9 mouse cellular contexts compared by ENCODE assay signal in genomic region chr5:120502147-120502621, GRCm38 (mm10). TPM values are rescaled to one million over a fixed set of nuclear protein-coding genes. Genes with fewer than 3 reads are reported as not detected.
A peak's percentile ranks its signal among the peaks of the same experiment; 100 is the strongest.
DNase-seq lines count a peak whose midpoint lies in the region; ATAC-seq lines count a peak whose summit lies in the region.
"Had no signal": no experiment of that assay in that cellular context is flagged by ENCODE, and none has a peak within 500 bp of the region (broad histone marks: within the 10 kb centered on the region; RNA-seq: fewer than 3 reads in every experiment).

No protein-coding gene starts in this region.

- peak overlapping the region; percentile 77 for H3K9ac ChIP-seq in intestine, embryonic 15.5 days

- peaks cover 24% of the 10 kb centered on the region for H3K4me1 ChIP-seq in embryonic facial prominence, embryonic 10.5 days
- H3K4me1 ChIP-seq in intestine, embryonic 15.5 days (replicated peaks): peaks cover 25% of the 10 kb centered on the region
- peaks cover 29% of the 10 kb centered on the region for H3K4me1 ChIP-seq in midbrain, embryonic 10.5 days

- peak overlapping the region; percentile 83 for H3K4me2 ChIP-seq in intestine, embryonic 15.5 days (replicated peaks)

- WGBS in embryonic facial prominence, embryonic 10.5 days: 73% methylated on average over 9 of the region's 9 CpGs
- 63% methylated on average over 9 of the region's 9 CpGs for WGBS in intestine, embryonic 15.5 days
- WGBS in midbrain, embryonic 10.5 days: 74% methylated on average over 9 of the region's 9 CpGs

- no peaks in the 10 kb centered on the region for H3K27me3 ChIP-seq in embryonic facial prominence, embryonic 10.5 days (replicated peaks; ENCODE audit: low read depth, poor library complexity, severe bottlenecking)
- no peaks in the 10 kb centered on the region for H3K27me3 ChIP-seq in intestine, embryonic 15.5 days (replicated peaks)
- H3K27me3 ChIP-seq in midbrain, embryonic 10.5 days (ENCODE audit: low read depth, poor library complexity, severe bottlenecking): no peaks in the 10 kb centered on the region

- ATAC-seq in intestine, embryonic 15.5 days: no peak
- no peak for ATAC-seq in CD4-positive, CD25-positive, alpha-beta regulatory T cell, adult 4 months

- DNase-seq in left cerebral cortex, adult 18-20 months (ENCODE audit: low spot score in 2 of 2): peak; percentile 31 to 40
- no peak for DNase-seq in left cerebral cortex, adult 11 months (ENCODE audit: low spot score)
- DNase-seq in embryonic facial prominence, embryonic 10.5 days (ENCODE audit: low spot score): no peak
- no peak for DNase-seq in midbrain, embryonic 10.5 days (ENCODE audit: low spot score)
- DNase-seq in adrenal gland, postnatal 10 days: no peak
- DNase-seq in kidney, adult 8-10 months: no peak

- peaks cover 22% of the 10 kb centered on the region for H3K36me3 ChIP-seq in embryonic facial prominence, embryonic 10.5 days (replicated peaks)
- H3K36me3 ChIP-seq in intestine, embryonic 15.5 days: peaks cover 4% of the 10 kb centered on the region; the same call in 1 of the 2 replicates
- peaks cover 14% of the 10 kb centered on the region for H3K36me3 ChIP-seq in midbrain, embryonic 10.5 days

- peak overlapping the region; percentile 97 for H3K4me3 ChIP-seq in embryonic facial prominence, embryonic 10.5 days
- H3K4me3 ChIP-seq in intestine, embryonic 15.5 days (replicated peaks): peak overlapping the region; percentile 88
- peak overlapping the region; percentile 80 for H3K4me3 ChIP-seq in midbrain, embryonic 10.5 days

- H3K9me3 ChIP-seq in embryonic facial prominence, embryonic 10.5 days: no peaks in the 10 kb centered on the region
- no peaks in the 10 kb centered on the region for H3K9me3 ChIP-seq in intestine, embryonic 15.5 days
- H3K9me3 ChIP-seq in midbrain, embryonic 10.5 days (replicated peaks): no peaks in the 10 kb centered on the region

- no peak overlapping the region for H3K27ac ChIP-seq in embryonic facial prominence, embryonic 10.5 days (replicated peaks)
- no peak overlapping the region for H3K27ac ChIP-seq in intestine, embryonic 15.5 days
- no peak overlapping the region for H3K27ac ChIP-seq in midbrain, embryonic 10.5 days (replicated peaks)

RNA-seq across cellular contexts. Expression of gene Plbd2, which starts 1.2 kb away (rescaled TPM):
- total RNA-seq in left cerebral cortex, adult 18-20 months (2021): 10 to 100 TPM; 54.5 to 57.2 TPM
- 35.5 and 37.8 TPM in 2 replicates for polyA plus RNA-seq in embryonic facial prominence, embryonic 10.5 days (2016; fragmentation: Nextera tagmentation; extraction: Ambion mirVana)
- polyA plus RNA-seq in intestine, embryonic 15.5 days (2015; fragmentation: Nextera tagmentation; extraction: Ambion mirVana): 49.8 and 50.2 TPM in 2 replicates
- 35.6 and 37.0 TPM in 2 replicates for polyA plus RNA-seq in midbrain, embryonic 10.5 days (2016; fragmentation: Nextera tagmentation; extraction: Ambion mirVana)
- 1 to 10 TPM; 4.5 to 5.1 TPM for polyA plus RNA-seq in CD4-positive, CD25-positive, alpha-beta regulatory T cell, adult 4 months (2017; shearing (Covaris generic))
- 10 to 100 TPM; 61.8 to 64.4 TPM for total RNA-seq in adrenal gland, postnatal 10 days (2021)

RNA-seq across cellular contexts. Expression of gene Slc8b1, which starts 8.8 kb away (rescaled TPM):
- total RNA-seq in left cerebral cortex, adult 18-20 months (2021): 1 to 10 TPM; 5.8 to 8.1 TPM
- 4.1 and 5.2 TPM in 2 replicates for polyA plus RNA-seq in embryonic facial prominence, embryonic 10.5 days (2016; fragmentation: Nextera tagmentation; extraction: Ambion mirVana)
- 6.2 and 6.6 TPM in 2 replicates for polyA plus RNA-seq in intestine, embryonic 15.5 days (2015; fragmentation: Nextera tagmentation; extraction: Ambion mirVana)
- 3.9 and 4.6 TPM in 2 replicates for polyA plus RNA-seq in midbrain, embryonic 10.5 days (2016; fragmentation: Nextera tagmentation; extraction: Ambion mirVana)
- polyA plus RNA-seq in CD4-positive, CD25-positive, alpha-beta regulatory T cell, adult 4 months (2017; shearing (Covaris generic)): 10 to 100 TPM in 1 of 2 experiments, 1 to 10 TPM in 1; 6.4 to 11.7 TPM
- total RNA-seq in adrenal gland, postnatal 10 days (2021): 10 to 100 TPM; 35.2 to 39.3 TPM

RNA-seq across cellular contexts. Expression of gene Sds, which starts 25.9 kb away (rescaled TPM):
- not detected for total RNA-seq in left cerebral cortex, adult 18-20 months (2021)
- not detected in 2 replicates for polyA plus RNA-seq in embryonic facial prominence, embryonic 10.5 days (2016; fragmentation: Nextera tagmentation; extraction: Ambion mirVana)
- polyA plus RNA-seq in intestine, embryonic 15.5 days (2015; fragmentation: Nextera tagmentation; extraction: Ambion mirVana): not detected in 2 replicates
- polyA plus RNA-seq in midbrain, embryonic 10.5 days (2016; fragmentation: Nextera tagmentation; extraction: Ambion mirVana): not detected in 2 replicates
- polyA plus RNA-seq in CD4-positive, CD25-positive, alpha-beta regulatory T cell, adult 4 months (2017; shearing (Covaris generic)): not detected
- 10 to 100 TPM in 1 of 2 experiments, 1 to 10 TPM in 1; 2.5 to 20.1 TPM for total RNA-seq in adrenal gland, postnatal 10 days (2021)
- total RNA-seq: neutrophil, adult 5-6 weeks had no signal

RNA-seq across cellular contexts. Expression of gene Sdsl, which starts 29.6 kb away (rescaled TPM):
- 1 to 10 TPM; 7.9 to 8.6 TPM for total RNA-seq in left cerebral cortex, adult 18-20 months (2021)
- polyA plus RNA-seq in embryonic facial prominence, embryonic 10.5 days (2016; fragmentation: Nextera tagmentation; extraction: Ambion mirVana): 6.2 and 7.1 TPM in 2 replicates
- polyA plus RNA-seq in intestine, embryonic 15.5 days (2015; fragmentation: Nextera tagmentation; extraction: Ambion mirVana): 14.0 and 18.0 TPM in 2 replicates
- polyA plus RNA-seq in midbrain, embryonic 10.5 days (2016; fragmentation: Nextera tagmentation; extraction: Ambion mirVana): 5.5 and 6.2 TPM in 2 replicates
- not detected for polyA plus RNA-seq in CD4-positive, CD25-positive, alpha-beta regulatory T cell, adult 4 months (2017; shearing (Covaris generic))
- total RNA-seq in adrenal gland, postnatal 10 days (2021): 10 to 100 TPM; 33.5 to 38.3 TPM
- total RNA-seq: neutrophil, adult 5-6 weeks had no signal

Comparison
In these comparisons a context has a peak if more than half of its experiments do, and no peak if none do; other contexts are left out.
1. DNase-seq: peak in left cerebral cortex, adult 18-20 months (2 of 2); none in left cerebral cortex, adult 11 months (single experiment), embryonic facial prominence, embryonic 10.5 days (single experiment), midbrain, embryonic 10.5 days (single experiment), adrenal gland, postnatal 10 days (single experiment) and kidney, adult 8-10 months (0 of 2).
2. Peak in every context shown above with its lines, with median percentiles within 50 percentile points of each other: H3K4me3 ChIP-seq.